Mouse (Mus musculus): ENCODE results near the gene Gm3194.
"Not testable (repeated sequence)": the region's sequence is repeated elsewhere in the genome, so short reads cannot be mapped to it uniquely, and the experiment has no call there.

GRCm38 (mm10) chr14:5455367-5455766 is at the start of gene Gm3194:
- TF ChIP-seq EP300 (IDR thresholded peaks at IDR 0.05; ENCODE audit: insufficient read depth, low read depth, low read length); CTCF (IDR thresholded peaks at IDR 0.05): not testable (repeated sequence)

All from heart, adult 2 months (tissue).